Mouse (Mus musculus) granulocyte monocyte progenitor cell, adult 5-6 weeks (primary cell): ENCODE measurements around the gene Ccdc115. TPM values are rescaled to one million over a fixed set of nuclear protein-coding genes. Genes with fewer than 3 reads are reported as not detected.

ENCODE experiments used
- ATAC-seq: replicated peaks from 2 replicates; pipeline ENCODE4 v1.8.0; 2016; ENCODE audit warnings: mild to moderate bottlenecking, moderate TSS enrichment, inconsistent platforms; ENCODE audit not compliant: poor library complexity, severe bottlenecking
- total RNA-seq, 2 experiments: library from RNA; stranded (forward) in 1 of 2; stranded (reverse) in 1 of 2; fragments of 200-712, 200-1000 nt in 1 of 2; fragments of >200 nt in 1 of 2; fragmentation: Nextera tagmentation in 1 of 2; gene quantifications; 2 replicates each; pipeline ENCODE4 v1.2.3; 2014 to 2017

Ccdc115 gene
- total RNA-seq, 2 experiments from 2014 or later, result 60.2 to 70.6 TPM

DNA sequence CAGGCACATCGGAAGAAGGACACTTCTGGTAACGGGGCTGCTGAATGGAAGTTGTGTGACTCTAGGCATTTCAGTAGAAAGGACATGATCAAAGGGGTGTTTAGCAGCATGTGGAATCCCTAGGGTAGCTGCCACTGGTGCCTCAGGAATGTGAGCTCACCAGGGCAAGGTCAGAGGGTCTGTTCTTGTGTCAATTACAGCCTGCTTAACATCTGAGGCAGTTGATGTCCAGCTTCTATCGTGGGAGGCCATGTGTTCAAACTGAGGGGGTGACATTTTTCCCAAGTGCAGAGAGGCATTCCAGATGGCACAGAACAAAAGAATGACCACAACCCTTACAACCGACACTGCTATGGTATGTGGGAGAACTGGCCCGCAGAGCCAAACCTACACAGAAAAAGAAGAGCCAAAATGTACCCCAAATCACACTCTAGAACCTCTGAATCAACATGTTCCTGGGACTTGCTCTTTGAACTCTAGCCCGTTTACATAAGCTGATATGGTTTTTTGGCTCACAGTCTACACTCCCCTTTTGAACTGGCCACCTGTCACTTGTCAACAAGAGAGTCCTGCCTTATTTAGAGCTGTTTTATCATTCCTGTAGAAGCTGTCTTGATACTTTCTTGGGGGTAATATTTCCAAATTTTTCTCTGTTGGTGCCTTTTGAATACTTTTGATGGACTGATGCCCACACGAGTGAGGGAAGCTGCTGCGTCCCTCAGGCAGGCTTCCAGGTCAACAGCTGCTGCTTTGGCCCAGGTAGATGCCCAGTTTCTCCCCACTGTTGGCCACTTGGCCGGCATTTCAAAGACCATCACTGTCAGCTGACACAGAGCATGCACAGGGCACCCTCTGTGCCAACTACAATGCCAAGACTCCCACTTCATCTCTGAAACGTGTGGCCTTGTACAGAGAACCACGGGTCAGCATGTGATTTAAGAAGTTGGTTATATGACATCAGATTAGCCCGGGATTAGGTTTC, 51.8 kb downstream of the Ccdc115 start:
- ATAC-seq, result no peak

Other genes starting within 250 kb of the Ccdc115 start
- gene Imp4, start 179 bp upstream of the Ccdc115 start, total RNA-seq (2014; fragmentation: Nextera tagmentation), result 45.9 and 50.4 TPM in 2 replicates
- gene Imp4, start 179 bp upstream of the Ccdc115 start, total RNA-seq (2017), result 26.2 and 35.9 TPM in 2 replicates
- gene Ptpn18, start 20.1 kb upstream of the Ccdc115 start, total RNA-seq (2014; fragmentation: Nextera tagmentation), result 46.9 and 56.7 TPM in 2 replicates
- 292 and 344 TPM in 2 replicates for gene Ptpn18, start 20.1 kb upstream of the Ccdc115 start, total RNA-seq (2017)
- gene Prss39, start 58.7 kb upstream of the Ccdc115 start, total RNA-seq (2014; fragmentation: Nextera tagmentation), result 1.2 TPM in 1 of 2 replicates, not detected in the other
- gene Prss39, start 58.7 kb upstream of the Ccdc115 start, total RNA-seq (2017), result not detected in 2 replicates
- not detected in 2 replicates for gene Cfc1, start 96.0 kb upstream of the Ccdc115 start, total RNA-seq (2014; fragmentation: Nextera tagmentation)
- gene Cfc1, start 96.0 kb upstream of the Ccdc115 start, total RNA-seq (2017), result not detected in 2 replicates
- gene Prss40, start 121.3 kb upstream of the Ccdc115 start, total RNA-seq (2014; fragmentation: Nextera tagmentation), result not detected in 2 replicates
- not detected in 2 replicates for gene Prss40, start 121.3 kb upstream of the Ccdc115 start, total RNA-seq (2017)
- not detected in 2 replicates for gene Amer3, start 140.0 kb upstream of the Ccdc115 start, total RNA-seq (2014; fragmentation: Nextera tagmentation)
- not detected in 2 replicates for gene Amer3, start 140.0 kb upstream of the Ccdc115 start, total RNA-seq (2017)